Mouse (Mus musculus) left cerebral cortex, postnatal 4 days (tissue): ENCODE data around the gene Pdxk. TPM values are rescaled to one million over a fixed set of nuclear protein-coding genes. Genes with fewer than 3 reads are reported as not detected.

Experiments used
- DNase-seq: peaks from one replicate; pipeline ENCODE4 v3.0.0-alpha.2; 2022
- intact Hi-C: fragments of 180-260 bp; cut with DNase I; formaldehyde crosslinking; loops from one replicate; pipeline ENCODE4 v1.15.1; 2025
- total RNA-seq, 2 experiments: library from RNA; stranded (reverse); gene quantifications; 2 replicates each; pipeline ENCODE4 v1.2.3; 2021

Pdxk gene
- total RNA-seq, 2 experiments from 2014 or later, result 41.1 to 45.1 TPM

DNA sequence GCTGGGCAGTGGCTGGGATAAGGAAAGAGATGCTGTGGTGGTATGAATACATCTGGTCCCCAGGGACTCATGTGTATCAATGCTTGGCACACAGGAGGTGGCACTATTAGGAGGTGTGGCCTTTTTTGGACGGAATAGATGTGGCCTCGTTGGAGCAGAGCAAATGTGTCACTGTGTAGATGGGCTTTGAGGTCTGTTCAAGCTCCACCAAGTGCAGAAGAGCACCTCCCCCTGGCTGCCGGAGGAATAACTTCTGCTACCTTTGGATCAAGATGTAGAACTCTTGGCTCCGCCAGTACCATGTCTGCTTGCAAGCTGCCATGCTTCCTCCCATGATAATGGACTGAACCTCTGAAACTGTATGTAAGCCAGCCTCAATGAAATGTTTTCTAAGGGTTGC is 3.0 kb downstream of the Pdxk start:
- intact Hi-C loops, result no loop called here

DNA sequence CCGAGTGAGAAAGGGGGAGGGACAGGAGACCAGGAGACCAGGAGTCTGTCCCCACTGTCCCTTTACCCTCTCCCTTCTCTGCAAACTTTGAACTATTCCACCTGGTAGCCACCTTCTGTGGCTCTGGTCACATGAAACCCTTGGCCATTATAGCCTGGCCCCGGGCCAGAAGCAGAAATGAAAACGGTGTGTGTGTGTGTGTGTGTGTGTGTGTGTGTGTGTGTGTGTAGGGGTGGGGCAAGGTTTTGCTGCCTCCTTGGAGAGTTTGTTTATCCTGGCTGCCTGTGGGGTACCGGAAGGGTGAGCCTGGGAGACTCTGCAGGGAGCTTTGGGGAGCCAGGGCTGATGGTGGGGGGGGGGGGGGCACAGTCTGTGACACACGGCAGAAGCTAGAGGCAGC is 4.3 kb downstream of the Pdxk start:
- no peak for DNase-seq
- intact Hi-C loops, result no loop called here

More for the DNA sequence above, 3.0 kb downstream of the Pdxk start:
- DNase-seq, result no peak

DNA sequence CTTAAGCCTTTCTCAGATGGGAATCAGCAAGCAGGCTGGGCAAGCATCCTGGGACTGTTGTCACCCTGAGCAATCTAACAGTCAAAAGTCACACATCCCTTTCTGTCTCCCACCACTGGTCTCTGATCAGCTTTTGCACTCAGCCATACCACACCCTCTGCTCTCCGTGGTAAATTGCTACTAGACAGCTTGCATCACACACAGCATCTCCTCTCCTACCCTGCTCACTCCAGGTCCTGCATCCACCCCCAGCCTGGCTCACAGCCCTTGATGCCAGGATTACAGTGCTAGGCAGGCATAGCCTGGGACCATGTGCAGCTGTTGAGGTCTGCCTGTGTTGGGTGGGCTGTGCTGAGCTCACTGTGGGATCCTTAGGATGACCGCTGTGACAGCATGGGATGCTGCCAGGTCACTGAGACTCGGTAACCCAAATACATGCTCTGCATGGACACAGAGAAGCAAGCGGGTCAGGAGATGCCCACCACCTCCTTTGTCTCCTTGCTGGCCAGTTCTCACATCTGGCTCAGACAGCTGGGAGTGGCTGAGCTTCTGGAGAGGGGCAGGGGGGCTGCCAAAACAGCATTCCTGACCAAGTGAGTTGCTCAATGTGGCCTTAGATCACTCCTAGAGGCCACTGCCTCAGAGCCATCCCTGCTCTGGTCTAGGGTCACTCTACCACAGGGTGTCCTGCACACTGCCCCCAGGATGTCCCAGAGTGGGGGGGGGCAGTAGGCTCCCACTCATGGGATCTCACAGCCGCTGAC is 6.2 kb downstream of the Pdxk start:
- intact Hi-C loops, result no loop called here
- DNase-seq, result no peak

DNA sequence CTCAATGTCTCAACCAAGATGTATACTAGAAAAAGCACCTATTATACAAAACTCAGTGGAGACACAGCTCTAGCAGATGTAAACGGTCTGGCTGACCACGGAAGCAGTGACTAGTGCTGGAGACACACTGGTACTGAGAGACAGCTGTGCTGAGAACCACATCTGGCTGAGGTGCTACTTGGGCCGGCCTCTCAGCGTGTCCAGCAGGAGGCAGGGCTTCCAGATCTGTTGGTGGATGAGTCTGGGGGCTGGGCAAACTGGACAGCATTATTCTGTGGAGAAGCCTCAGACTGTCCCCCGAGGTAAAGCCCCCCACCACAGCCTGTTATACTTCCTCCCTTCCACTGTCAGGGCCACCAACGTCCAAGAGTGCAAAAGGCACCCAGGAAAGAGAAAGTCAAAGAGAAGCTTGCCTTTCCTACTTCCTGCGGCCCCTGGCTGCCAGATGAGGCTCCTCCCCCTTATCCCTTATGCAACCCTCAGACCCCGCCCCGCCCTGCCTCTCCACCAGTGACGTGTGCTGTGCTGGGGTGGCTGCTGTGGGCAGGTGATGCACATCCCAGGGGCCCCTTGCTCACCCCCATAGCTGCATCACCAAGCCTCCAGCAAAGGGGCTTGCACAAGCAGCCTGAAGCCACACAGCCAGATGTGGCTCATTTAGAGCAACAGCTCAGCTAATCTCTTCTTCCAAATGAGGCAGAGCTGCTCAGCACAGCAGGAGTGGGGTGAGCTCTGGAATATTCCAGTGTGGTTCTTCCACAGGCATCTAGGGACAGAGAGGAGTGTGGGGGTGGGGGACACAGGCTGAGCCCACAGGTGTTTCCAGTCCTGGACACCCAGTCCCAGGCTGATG is 7.1 kb downstream of the Pdxk start:
- no peak for DNase-seq
- intact Hi-C loops, result no loop called here

DNA sequence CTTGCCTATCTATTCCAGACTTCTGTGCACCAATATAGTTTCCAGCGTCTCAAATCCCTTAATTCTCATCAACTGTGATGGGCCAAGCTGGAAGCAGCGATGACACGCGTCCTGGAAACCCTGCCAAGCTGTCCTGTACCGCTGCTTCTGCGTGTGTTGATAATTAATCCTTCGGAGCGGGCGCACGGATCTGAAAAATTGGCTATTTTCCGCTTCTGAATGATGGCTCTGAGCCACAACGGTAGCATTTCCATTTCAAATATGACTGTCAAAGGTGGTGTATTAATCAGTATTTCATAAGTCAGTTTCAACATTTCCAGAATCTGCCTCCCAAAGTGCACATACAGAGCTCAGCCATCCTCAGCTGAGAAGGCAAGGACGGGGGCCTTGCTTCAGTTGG is 8.1 kb downstream of the Pdxk start:
- no peak for DNase-seq
- intact Hi-C loops, result no loop called here

DNA sequence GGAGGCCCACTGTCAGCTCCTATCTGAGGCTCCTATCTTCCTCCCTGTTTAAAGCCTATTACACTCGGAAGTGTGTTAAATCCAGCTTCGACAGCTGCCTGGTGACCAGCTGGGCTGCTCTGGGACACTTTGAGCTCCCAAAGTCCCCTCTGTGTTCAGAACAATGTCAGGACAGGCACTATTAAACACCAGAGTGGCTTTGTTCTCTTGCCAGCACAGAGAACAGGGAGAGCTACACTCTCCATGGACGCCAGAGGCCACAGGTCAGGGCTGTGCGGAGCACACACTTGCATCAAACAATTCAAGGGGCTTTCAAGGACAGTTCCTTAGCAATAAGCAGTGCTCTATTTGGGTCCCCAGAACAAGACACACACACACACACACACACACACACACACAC is 12.1 kb downstream of the Pdxk start:
- no peak for DNase-seq
- intact Hi-C loops, result no loop called here

DNA sequence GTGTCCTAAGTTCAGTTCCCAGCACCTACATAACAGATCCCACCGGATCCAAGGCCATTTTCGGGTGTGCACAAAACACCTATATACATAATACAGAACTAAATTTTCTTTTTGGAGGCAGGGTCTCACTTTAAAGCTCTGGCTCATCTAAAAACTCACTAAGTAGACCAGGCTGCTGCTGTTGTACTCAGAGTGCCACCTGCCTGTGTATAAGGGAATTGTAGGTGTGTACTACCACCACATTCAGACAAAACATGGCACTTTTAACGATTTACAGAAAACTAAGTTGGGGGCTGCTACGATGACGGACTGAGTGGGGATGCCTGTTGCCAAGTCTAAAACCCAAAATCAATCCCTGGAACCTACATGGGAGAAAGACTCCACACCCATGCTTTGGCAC is 14.0 kb downstream of the Pdxk start:
- no peak for DNase-seq
- intact Hi-C loops, result no loop called here

DNA sequence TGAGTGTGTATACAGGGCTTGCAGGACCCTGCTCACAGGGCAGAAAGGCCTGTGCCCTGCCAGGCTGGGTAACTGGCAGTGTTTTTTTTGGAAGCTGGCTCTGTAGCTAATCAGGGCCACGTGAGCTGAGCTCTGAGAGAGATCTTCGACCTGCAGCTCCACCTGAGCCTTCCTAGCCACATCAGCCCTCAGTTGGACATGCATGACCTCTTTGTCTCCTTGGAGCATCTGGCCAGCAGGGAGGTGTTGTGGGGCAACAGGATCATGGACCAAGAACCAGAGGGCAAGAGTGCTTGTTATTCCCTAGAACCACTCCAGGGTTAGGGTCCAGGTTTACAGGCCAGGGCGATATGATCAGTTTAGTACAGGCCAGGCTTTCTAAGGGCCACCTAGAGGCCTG is 17.4 kb downstream of the Pdxk start:
- no peak for DNase-seq
- intact Hi-C loops, result no loop called here

DNA sequence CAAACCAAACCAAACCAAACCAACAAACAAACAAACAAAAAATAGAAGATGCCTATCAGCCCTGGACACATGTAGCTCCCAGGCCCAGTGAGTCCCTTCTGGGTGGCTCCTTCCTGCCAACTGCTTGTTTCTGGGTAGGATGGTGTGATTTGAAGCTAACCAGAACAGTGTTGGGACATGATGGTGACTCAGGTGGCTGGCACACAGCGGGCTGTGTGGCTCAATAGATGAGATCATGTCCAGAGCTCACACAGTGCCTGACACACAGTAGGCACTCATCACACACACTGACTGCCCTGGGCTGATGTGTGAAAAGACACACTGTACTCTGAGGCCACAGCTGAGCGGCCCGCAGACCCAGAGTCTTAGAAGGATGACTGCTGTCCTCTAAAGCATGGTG is 18.6 kb downstream of the Pdxk start:
- no peak for DNase-seq
- intact Hi-C loops, result no loop called here

DNA sequence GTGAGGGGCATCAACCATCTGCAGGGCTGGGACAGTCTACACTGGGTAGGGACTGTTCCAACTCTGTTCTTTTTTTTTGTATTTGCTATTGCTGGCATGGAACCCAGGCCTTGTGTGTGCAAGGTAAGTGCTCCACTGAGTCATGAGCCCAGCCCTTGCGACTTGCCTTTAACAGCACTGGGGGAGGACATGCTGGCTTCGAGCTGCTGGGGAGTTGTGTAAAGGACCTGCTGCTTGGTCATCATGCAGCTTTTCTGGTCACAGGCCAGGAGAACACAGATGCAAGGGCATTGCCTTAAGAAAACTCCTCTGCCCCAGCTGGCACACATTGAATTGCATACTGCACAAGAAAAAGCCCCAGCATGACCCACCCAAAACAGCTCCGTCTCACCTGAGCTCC is 22.5 kb downstream of the Pdxk start:
- intact Hi-C loops, result no loop called here
- no peak for DNase-seq

DNA sequence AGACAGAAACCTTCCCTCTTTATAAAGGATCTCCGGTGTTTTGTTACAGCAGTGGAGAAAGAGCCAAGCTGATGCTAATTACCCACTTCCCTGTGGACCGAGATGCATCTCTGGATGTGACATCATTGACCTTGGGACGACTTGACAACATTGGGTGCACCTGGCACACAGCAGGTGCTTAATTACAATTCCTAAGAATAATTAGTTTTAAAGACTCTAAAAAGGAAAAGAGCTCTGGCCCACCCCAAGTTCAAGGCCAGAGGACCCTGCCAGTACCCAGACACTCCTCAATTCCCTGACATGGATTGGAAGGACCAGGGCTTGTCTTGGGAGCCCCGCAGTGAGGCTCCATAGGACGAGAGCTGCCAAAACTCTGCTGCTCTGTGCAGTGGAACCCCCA is 23.2 kb downstream of the Pdxk start:
- intact Hi-C loops, result no loop called here
- no peak for DNase-seq

DNA sequence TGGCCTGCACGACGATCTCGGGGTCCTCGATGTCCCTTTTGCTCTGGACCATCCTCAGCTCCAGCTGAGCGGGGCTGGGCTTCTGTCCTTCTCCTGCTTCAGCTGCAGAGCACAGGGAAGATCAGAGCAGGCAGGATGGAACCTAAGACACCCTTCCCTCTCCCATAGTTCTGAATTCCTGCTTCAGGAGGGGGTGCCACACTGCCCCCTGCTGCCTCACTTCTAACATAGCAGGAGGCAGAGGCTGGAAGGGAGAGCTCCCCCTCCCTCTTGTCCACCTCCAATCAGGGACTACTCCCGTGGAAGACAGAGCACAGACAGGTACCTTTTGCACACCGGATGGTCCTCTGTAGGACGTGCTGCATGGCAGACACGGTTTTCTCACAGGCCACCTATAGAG is 24.0 kb downstream of the Pdxk start:
- intact Hi-C loops, result no loop called here
- DNase-seq, result no peak

DNA sequence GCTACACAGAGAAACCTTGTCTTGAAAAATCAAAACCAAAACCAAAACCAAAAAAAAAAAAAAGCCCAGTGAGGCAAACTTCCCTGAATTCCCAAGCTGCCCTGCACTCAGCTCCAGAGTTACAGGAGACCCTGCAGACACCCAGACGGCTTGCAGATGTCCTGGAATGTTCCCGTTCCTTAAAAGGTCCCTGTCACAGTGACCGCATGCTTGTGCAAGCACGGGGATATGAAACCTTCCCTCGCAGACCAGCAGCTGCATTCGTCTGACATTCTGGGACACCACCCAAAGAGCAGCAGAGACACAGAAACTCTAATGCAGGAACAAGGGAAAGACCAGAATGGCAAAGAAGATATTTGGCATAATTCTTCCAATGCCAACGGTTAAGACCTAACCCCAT is 24.8 kb downstream of the Pdxk start:
- intact Hi-C loops, result no loop called here
- no peak for DNase-seq

DNA sequence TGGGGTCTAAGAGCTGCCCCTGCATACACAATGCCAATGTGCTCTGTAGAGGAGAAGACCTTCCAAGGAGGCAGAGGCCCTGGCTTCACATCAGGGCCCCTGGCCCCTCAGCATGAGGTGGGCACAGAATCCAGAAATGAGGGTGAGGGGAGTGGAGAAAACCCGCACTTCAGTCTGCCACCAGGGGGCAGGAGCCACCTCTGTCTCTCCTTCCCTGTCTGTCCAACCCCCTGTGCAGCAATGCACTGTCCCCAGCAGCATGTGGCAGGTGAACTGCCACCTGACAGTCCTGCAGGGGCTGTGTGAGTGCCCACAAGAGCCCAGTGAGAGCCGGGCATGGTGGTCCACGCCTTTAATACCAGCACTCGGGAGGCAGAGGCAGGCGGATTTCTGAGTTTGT is 25.2 kb downstream of the Pdxk start:
- peak; percentile 28 for DNase-seq
- intact Hi-C loops, result no loop called here

DNA sequence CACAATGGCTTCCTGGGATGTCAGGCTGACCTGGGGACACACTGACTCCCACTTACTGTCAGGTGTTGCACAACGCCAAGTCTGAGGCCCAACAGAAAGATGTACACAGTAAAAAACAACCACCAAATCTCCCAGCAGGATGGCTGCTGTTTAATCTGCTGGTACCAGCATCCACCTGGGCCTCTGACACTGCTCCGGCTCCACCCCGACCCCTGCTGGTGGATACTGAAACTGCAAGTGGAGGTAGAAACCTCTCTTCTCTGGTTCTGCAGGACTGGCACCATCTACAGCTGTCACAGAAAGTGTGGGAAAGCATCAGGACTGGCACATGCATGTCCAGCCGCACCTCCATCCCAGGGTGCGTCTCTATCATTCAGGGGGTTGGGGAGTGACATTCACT is 26.7 kb downstream of the Pdxk start:
- intact Hi-C loops, result no loop called here
- DNase-seq, result peak; percentile 81

DNA sequence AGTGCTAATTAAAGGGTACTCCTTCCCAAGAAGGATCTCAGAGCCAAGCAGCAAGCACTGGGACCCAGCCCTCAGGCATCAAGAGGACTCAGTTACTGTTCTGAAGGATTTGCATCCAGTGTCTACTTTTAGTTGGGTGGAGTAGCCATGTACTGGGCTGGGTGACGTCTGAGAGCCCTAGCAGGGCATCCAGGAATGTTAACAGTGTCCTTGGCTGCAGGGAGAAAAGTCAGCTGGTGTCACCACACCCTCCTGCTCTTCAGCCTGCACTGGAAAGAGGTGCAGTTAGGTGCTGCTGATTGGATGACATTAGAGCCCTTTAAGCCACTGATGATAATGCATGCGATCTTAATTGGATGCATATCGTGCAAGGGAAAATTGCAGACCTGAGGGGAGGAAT is 31.9 kb downstream of the Pdxk start:
- intact Hi-C loops, result no loop called here
- DNase-seq, result no peak

DNA sequence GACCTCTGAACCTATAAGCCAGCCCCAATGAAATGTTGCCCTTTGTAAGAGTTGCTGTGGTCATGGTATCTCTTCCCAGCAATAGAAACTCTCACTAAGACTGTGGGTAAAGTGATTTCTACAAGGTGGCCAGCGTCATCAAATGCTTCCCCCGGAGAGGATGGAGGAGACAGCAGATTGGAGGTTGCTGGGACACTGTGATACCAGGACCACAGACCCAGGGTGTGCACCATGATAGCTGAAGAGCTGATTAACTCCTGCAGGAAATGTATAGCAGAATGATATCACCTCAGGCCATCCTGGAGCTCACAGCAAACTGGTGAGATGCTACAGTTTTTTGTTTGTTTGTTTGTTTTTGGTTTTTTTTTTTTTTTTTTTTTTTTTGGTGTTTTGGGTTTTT is 35.0 kb downstream of the Pdxk start:
- DNase-seq, result no peak
- intact Hi-C loops, result no loop called here

DNA sequence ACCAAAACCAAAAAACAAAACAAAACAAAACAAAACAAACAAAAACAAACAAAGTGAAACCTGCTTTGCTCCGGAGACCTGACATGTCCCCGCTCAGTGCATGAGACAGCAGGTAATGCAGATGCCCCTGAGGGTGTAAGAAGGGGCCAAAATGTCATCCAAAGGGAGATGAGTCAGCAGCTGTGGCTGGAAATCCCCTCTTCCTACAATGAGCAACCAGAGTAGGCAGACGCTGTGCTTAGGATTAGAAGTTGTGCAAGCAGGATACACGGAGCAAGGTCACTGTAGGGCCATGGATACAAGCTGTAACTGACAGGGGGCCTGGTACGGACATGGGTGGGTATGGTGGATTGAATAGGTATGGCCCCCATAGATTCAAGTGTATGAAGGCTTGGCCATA is 35.6 kb downstream of the Pdxk start:
- intact Hi-C loops, result no loop called here
- no peak for DNase-seq

DNA sequence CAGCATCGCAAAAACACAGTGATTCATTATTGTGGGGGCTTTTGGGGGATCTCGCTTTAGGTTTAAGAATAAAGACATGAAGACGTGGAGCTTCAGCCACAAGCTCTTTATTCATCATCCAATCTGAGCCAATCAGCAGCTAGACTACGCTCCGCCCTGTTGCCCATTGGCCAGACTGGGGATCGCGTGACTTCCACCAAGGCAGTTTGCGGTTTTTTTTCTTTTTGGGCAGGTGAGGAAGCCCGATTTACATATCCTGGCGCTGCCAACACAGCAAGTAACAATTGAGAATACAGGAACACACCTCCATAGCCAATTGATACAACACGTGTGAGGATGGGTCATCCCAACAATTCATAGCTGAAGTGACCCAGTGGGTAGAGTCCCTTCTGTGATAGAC is 36.7 kb downstream of the Pdxk start:
- intact Hi-C loops, result no loop called here
- no peak for DNase-seq

DNA sequence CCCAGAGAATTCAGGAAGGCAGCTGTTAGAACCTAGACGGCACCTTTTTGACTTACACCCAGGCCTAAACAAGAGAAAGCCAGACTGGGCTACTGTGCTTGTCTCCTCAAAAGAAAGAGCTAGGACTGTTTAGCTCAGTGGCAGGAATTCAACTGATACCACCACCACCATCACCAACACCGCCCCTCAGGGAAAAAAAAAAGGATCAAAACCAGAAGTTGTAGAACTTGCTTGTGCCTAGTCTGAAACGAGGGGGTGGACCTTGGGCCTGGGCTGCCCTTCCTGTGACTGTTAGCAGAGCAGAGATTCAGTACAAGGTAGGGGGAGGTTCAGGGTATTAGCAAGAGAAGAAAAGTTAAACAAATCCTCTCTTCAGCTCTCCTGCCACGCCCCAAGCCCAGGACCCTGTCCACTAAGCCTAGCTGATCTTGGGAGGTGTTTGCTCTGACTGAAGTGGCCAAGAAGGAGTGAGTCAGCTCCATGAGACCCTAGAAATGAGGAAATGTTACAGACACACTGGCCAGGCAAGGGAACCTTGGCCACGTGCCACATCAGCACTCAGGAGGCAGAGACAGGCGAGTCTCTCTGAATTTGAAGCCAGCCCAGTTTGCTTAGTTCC is 38.5 kb downstream of the Pdxk start:
- DNase-seq, result no peak
- intact Hi-C loops, result no loop called here

DNA sequence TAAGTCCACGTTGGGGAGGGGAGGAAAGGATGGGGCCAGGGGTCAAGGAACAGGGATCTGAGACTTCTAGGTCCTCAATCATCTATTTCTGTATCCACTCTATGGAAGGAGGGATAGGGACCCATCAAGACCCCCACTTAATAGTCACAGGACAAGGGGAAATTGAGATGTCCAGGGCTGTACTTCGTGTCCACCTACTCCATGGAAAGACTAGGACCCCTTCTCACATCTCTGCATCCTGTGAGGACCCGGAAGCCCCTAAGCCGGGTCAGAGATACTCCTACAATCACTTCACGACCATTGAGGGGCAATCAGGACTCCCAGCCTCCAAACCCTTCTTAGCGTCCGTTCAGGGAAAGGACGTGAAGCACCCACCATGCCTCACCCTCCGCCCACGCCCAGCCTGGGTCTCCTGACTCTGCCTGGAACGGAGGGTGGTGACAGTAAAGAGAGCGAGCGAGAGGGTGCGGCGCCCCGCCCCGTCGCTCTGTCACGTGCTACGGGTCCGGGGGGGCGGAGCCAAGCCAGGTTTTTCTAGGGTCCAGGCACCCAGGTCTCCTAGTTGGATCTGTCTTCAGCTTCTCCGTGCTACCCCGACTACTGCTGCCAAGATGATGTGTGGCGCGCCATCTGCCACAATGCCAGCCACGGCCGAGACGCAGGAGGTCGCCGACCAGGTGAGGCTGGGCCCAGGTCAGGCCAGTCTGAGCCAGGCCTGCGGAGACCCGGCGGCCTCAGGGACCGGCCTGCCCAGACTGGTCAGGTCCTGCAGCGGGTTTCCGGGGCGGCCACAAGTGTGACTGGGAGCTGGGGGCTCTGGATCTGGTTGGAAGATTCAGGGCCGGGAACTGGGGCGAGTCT is 39.4 kb downstream of the Pdxk start, which contains the start of gene Cstb:
Cstb (plus strand) TSS at position 489 of the 861 bp plus-strand sequence.
- intact Hi-C loops, result no loop called here
- peak; percentile 78 for DNase-seq
